Mouse (Mus musculus) lung, adult 2 months (tissue): ENCODE results near the gene Corin.

ENCODE experiments used
- CTCF ChIP-seq: fragments of 200-500 bp; IDR thresholded peaks from 2 replicates; pipeline ENCODE4 v1.5.1; 2011; ENCODE audit warnings: mild to moderate bottlenecking, low read length, control low read depth; ENCODE audit not compliant: insufficient read depth
- POLR2A ChIP-seq: fragments of 200-500 bp; IDR thresholded peaks from 2 replicates; pipeline ENCODE4 v1.6.1; 2011; ENCODE audit warnings: low read depth, mild to moderate bottlenecking, control low read depth, low read length, borderline replicate concordance; ENCODE audit errors: extremely low read depth

DNA sequence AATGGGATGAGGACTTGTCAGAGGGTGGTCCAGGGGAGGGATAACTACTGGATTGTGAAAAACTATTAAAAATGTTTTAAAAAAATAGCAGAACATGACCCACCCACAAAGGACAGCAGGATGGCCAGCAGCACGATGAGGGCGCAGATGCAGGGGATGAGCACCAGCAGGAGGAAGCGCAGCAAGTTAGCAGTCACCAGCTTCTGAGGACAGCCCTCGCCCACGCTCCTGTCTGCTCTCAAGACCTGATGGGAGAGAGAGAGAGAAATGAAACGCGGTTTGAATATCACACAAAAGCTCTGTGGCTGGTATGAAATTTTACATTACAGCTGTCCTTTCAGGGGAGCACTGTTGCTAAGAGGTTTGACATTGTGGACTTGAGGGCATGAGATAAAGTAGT, 32.5 kb downstream of the Corin start:
- TF ChIP-seq CTCF: no peak
- no peak for TF ChIP-seq POLR2A
